Mouse (Mus musculus): ENCODE results near the gene Hist2h3c2.

GRCm38 (mm10) chr3:96268051-96268775 lies 29.3 kb upstream of the Hist2h3c2 start, which contains the start of gene Hist2h3b:
- TF ChIP-seq CTCF (IDR thresholded peaks at IDR 0.05; ENCODE audit: control insufficient read depth, insufficient read depth, insufficient replicate concordance, low read depth, low read length) = no peak
- TF ChIP-seq POLR2A (IDR thresholded peaks at IDR 0.05; ENCODE audit: control insufficient read depth, low read depth, low read length) = peak; percentile 60; the same call in 1 of the 2 replicates
